Mouse (Mus musculus) hindbrain, embryonic 12.5 days (tissue): ENCODE data around the gene Spdye4a. TPM values are rescaled to one million over a fixed set of nuclear protein-coding genes. Genes with fewer than 3 reads are reported as not detected.

Experiments
- polyA plus RNA-seq: library from polyadenylated mRNA; unstranded; fragments of >200 nt; fragmentation: Nextera tagmentation; extraction: Ambion mirVana; gene quantifications from 2 replicates; pipeline ENCODE4 v1.2.1, GENCODE M21; 2016

Spdye4a gene
- polyA plus RNA-seq, 1 experiment from 2014 or later: not detected

Other genes with a start within 250 kb of the Spdye4a start
- gene Rnf216, start 113.9 kb downstream of the Spdye4a start, polyA plus RNA-seq: 49.4 and 51.1 TPM in 2 replicates
- 0.08 TPM in 1 of 2 replicates, not detected in the other for gene Olfr718-ps1, start 79.3 kb downstream of the Spdye4a start, polyA plus RNA-seq
- gene Rbak, start 46.1 kb downstream of the Spdye4a start, polyA plus RNA-seq: 15.4 and 17.8 TPM in 2 replicates
- gene Spdye4b, start 45.9 kb downstream of the Spdye4a start, polyA plus RNA-seq: not detected in 2 replicates
- gene Zfp12, start 8.3 kb upstream of the Spdye4a start, polyA plus RNA-seq: 25.7 and 28.3 TPM in 2 replicates
- 16.9 and 18.6 TPM in 2 replicates for gene Zfp316, start 43.1 kb upstream of the Spdye4a start, polyA plus RNA-seq
- gene Zfp853, start 66.7 kb upstream of the Spdye4a start, polyA plus RNA-seq: not detected in 2 replicates
- 48.0 and 55.2 TPM in 2 replicates for gene E130309D02Rik, start 88.5 kb upstream of the Spdye4a start, polyA plus RNA-seq
- 75.3 and 79.6 TPM in 2 replicates for gene Zdhhc4, start 102.4 kb upstream of the Spdye4a start, polyA plus RNA-seq
- 0.08 and 0.95 TPM in 2 replicates for gene Grid2ip, start 130.4 kb upstream of the Spdye4a start, polyA plus RNA-seq
- 210 and 236 TPM in 2 replicates for gene Kdelr2, start 176.9 kb upstream of the Spdye4a start, polyA plus RNA-seq
- 13.4 and 14.6 TPM in 2 replicates for gene Daglb, start 237.7 kb upstream of the Spdye4a start, polyA plus RNA-seq